Mouse (Mus musculus) stomach, postnatal 0 days (tissue): Measurements from ENCODE around the gene C130050O18Rik.

ENCODE experiments used
- CTCF ChIP-seq: IDR thresholded peaks from 2 replicates; pipeline ENCODE4 v1.5.1; 2016; ENCODE audit warnings: antibody characterized with exemption, low read depth, mild to moderate bottlenecking, moderate library complexity
- EP300 ChIP-seq: optimal IDR thresholded peaks from 2 replicates; pipeline ENCODE3; 2016; ENCODE audit warnings: antibody characterized with exemption

DNA sequence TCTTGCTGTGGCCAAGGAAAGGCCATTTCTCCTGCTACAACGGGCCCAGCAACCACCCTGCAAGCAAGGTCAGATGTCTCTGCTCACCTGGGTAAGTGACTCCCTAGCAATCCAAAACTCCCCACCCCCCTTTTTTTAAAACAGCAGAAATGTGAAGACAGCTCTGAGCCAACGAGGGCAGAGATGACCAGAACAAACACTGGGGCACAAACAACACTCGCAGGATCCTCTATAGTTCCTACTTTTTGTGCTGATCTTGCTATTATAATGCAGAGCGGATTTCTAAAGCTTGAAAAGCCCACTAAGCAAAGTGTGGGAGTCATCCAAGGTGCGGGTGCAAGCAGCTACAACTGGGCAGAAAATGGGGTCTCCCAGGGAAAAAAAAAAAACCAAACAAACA, 34.0 kb upstream of the C130050O18Rik start:
- TF ChIP-seq CTCF (no peak), EP300 (no peak)
